Mouse (Mus musculus) myocyte (in vitro differentiated cells): Measurements from ENCODE around the gene Itga8.

ENCODE experiments used
- E2F4 ChIP-seq: IDR thresholded peaks from one replicate; pipeline ENCODE4 v1.6.1; 2011; ENCODE audit warnings: mild to moderate bottlenecking, control low read depth, moderate library complexity; ENCODE audit not compliant: insufficient read depth
- MAX ChIP-seq: IDR thresholded peaks from one replicate; pipeline ENCODE4 v1.6.1; 2011; ENCODE audit warnings: low read depth, mild to moderate bottlenecking, control low read depth
- MYOD1 ChIP-seq, 3 experiments: IDR thresholded peaks; one replicate each; pipeline ENCODE4 v1.6.1; 2011; ENCODE audit warnings: control low read depth in 2 of 3, low read depth in 2 of 3, mild to moderate bottlenecking in 2 of 3, moderate library complexity in 1 of 3; ENCODE audit not compliant: insufficient read length in 2 of 3, control insufficient read depth in 1 of 3
- POLR2A ChIP-seq: IDR thresholded peaks from one replicate; pipeline ENCODE4 v1.6.1; 2011; ENCODE audit warnings: low read depth, mild to moderate bottlenecking, control low read depth, moderate library complexity; ENCODE audit not compliant: insufficient read length
- POLR2AphosphoS2 ChIP-seq: IDR thresholded peaks from one replicate; pipeline ENCODE4 v1.6.1; 2011; ENCODE audit warnings: low read depth, control low read depth; ENCODE audit not compliant: insufficient read length
- TCF12 ChIP-seq: IDR thresholded peaks from one replicate; pipeline ENCODE4 v1.6.1; 2011; ENCODE audit warnings: mild to moderate bottlenecking, control low read depth; ENCODE audit not compliant: poor library complexity, insufficient read depth, severe bottlenecking
- TCF3 ChIP-seq: IDR thresholded peaks from one replicate; pipeline ENCODE4 v1.6.1; 2011; ENCODE audit warnings: low read depth, control low read depth; ENCODE audit not compliant: insufficient read length
- USF1 ChIP-seq: IDR thresholded peaks from one replicate; pipeline ENCODE4 v1.6.1; 2011; ENCODE audit warnings: low read depth, mild to moderate bottlenecking, control low read depth, moderate library complexity

DNA sequence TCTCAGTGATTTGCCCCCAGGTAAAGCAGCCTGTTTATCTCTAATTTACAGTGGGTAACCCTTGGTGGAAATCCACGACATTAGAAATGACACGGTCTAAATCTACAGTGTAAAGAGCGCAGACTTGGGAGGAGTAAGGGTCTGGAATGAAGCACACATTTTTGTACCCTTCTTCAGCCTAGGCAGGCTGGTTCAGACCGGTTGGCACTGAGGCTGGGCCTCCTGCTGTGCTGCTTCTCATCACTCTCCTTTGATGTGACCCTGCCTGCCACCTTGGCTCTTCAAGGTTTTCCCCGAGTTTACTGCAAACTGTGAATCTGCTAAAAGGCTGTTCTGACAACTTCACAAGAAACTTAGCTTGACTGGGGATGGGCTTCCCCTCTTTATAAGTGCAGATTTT lies 95.8 kb downstream of the Itga8 start:
- TF ChIP-seq POLR2AphosphoS2 (no peak), E2F4 (no peak), POLR2A (no peak), USF1 (no peak), TCF3 (no peak), TCF12 (no peak), MAX (no peak), MYOD1 (IDR thresholded peaks at IDR 0.05; ENCODE audit: control insufficient read depth in 1 of 3, insufficient read length in 2 of 3, low read depth in 2 of 3) (no peak)
